Mouse (Mus musculus) stomach, embryonic 15.5 days (tissue): Measurements from ENCODE around the gene Gnb1. TPM values are rescaled to one million over a fixed set of nuclear protein-coding genes. Genes with fewer than 3 reads are reported as not detected.

Experiments used
- ATAC-seq: fragments of 200-750 bp; cut with Nextera tagmentation; 2 replicates; pipeline ENCODE4 v1.8.0; 2017; ENCODE audit warnings: low read depth, moderate number of reproducible peaks, moderate TSS enrichment; ENCODE audit not compliant: insufficient read depth, low FRiP score
- H3K27ac ChIP-seq: fragments of 300-500 bp; sonication (generic); 2 replicates; pipeline ENCODE4 v1.5.1; 2015; ENCODE audit warnings: mild to moderate bottlenecking, inconsistent platforms
- H3K27me3 ChIP-seq: fragments of 300-500 bp; sonication (generic); replicated peaks from 2 replicates; pipeline ENCODE4 v1.6.1; 2015; ENCODE audit warnings: inconsistent platforms
- H3K36me3 ChIP-seq: fragments of 300-500 bp; sonication (generic); 2 replicates; pipeline ENCODE4 v1.6.1; 2015; ENCODE audit warnings: inconsistent platforms
- H3K4me1 ChIP-seq: fragments of 300-500 bp; sonication (generic); 2 replicates; pipeline ENCODE4 v1.6.1; 2015; ENCODE audit warnings: inconsistent platforms
- H3K4me2 ChIP-seq: fragments of 300-500 bp; sonication (generic); 2 replicates; pipeline ENCODE4 v1.6.1; 2015; ENCODE audit warnings: mild to moderate bottlenecking, inconsistent platforms
- H3K4me3 ChIP-seq: fragments of 300-500 bp; sonication (generic); replicated peaks from 2 replicates; pipeline ENCODE4 v1.5.1; 2015; ENCODE audit warnings: inconsistent platforms
- H3K9ac ChIP-seq: fragments of 300-500 bp; sonication (generic); 2 replicates; pipeline ENCODE4 v1.6.1; 2015; ENCODE audit warnings: inconsistent platforms
- H3K9me3 ChIP-seq: fragments of 300-500 bp; sonication (generic); 2 replicates; pipeline ENCODE4 v1.6.1; 2016; ENCODE audit warnings: inconsistent platforms
- WGBS: fragments of 180-500 bp; shearing (Covaris S2); methylation state at CpG from one replicate; pipeline ENCODE4 v1.1.7; 2015; 5-methylcytosine and 5-hydroxymethylcytosine counted together
- polyA plus RNA-seq: library from polyadenylated mRNA; unstranded; fragments of >200 nt; fragmentation: Nextera tagmentation; extraction: Ambion mirVana; gene quantifications from 2 replicates; pipeline ENCODE4 v1.2.1, GENCODE M21; 2015

The Gnb1 gene
- polyA plus RNA-seq, 1 experiment from 2014 or later, result 446 TPM

DNA sequence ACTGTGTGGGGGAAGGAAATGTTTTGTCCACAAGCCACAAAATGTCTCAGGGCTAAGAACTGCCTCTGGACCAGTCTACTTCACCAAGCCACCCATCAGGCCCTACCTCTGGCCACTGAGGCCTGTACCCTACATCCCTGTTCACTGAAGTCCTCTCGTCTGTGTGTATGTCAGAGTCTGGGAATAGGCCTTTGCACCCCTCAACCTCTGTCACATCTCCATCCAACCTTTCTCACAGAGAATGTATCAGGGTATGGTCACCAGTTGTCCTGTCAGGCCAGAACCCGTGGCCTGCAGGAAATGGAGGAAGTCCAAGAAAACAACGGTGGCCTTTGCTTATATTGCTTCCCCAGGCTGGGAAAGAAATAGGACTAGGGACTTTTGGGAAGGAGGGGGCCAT lies 5.6 kb upstream of the Gnb1 start:
- no peaks in the 10 kb centered on the region for H3K36me3 ChIP-seq
- peak overlapping the region; percentile 6; the same call in 1 of the 2 replicates for H3K27ac ChIP-seq
- H3K4me1 ChIP-seq, result peaks cover 44% of the 10 kb centered on the region
- H3K9ac ChIP-seq, result no peak overlapping the region
- no peaks in the 10 kb centered on the region for H3K9me3 ChIP-seq
- H3K4me3 ChIP-seq, result no peak overlapping the region
- H3K4me2 ChIP-seq, result no peak overlapping the region
- 78% methylated on average over 3 of the region's 3 CpGs for WGBS
- ATAC-seq, result no peak
- no peaks in the 10 kb centered on the region for H3K27me3 ChIP-seq

- WGBS, result 43% methylated on average over 3 of the region's 3 CpGs
- Histone ChIP-seq H3K27me3 (no peaks in the 10 kb centered on the region), H3K4me1 (peaks cover 39% of the 10 kb centered on the region), H3K4me2 (peak overlapping the region; percentile 29; the same call in 1 of the 2 replicates), H3K27ac (peak overlapping the region; percentile 94), H3K4me3 (no peak overlapping the region), H3K9me3 (no peaks in the 10 kb centered on the region), H3K36me3 (no peaks in the 10 kb centered on the region), H3K9ac (no peak overlapping the region)
- ATAC-seq, result no peak
Measured at GRCm38 (mm10) chr4:155487746-155488145, 3.4 kb upstream of the Gnb1 start.

GRCm38 (mm10) chr4:155488232-155489025 lies 2.7 kb upstream of the Gnb1 start:
- H3K4me1 ChIP-seq, result peaks cover 42% of the 10 kb centered on the region
- peak overlapping the region; percentile 29 for H3K4me2 ChIP-seq
- H3K27ac ChIP-seq, result peak overlapping the region; percentile 94
- no peak overlapping the region for H3K4me3 ChIP-seq
- peak; percentile 85 for ATAC-seq
- no peaks in the 10 kb centered on the region for H3K9me3 ChIP-seq
- H3K36me3 ChIP-seq, result no peaks in the 10 kb centered on the region
- H3K9ac ChIP-seq, result no peak overlapping the region; the same call in 1 of the 2 replicates
- 47% methylated on average over 8 of the region's 8 CpGs for WGBS
- H3K27me3 ChIP-seq, result no peaks in the 10 kb centered on the region

DNA sequence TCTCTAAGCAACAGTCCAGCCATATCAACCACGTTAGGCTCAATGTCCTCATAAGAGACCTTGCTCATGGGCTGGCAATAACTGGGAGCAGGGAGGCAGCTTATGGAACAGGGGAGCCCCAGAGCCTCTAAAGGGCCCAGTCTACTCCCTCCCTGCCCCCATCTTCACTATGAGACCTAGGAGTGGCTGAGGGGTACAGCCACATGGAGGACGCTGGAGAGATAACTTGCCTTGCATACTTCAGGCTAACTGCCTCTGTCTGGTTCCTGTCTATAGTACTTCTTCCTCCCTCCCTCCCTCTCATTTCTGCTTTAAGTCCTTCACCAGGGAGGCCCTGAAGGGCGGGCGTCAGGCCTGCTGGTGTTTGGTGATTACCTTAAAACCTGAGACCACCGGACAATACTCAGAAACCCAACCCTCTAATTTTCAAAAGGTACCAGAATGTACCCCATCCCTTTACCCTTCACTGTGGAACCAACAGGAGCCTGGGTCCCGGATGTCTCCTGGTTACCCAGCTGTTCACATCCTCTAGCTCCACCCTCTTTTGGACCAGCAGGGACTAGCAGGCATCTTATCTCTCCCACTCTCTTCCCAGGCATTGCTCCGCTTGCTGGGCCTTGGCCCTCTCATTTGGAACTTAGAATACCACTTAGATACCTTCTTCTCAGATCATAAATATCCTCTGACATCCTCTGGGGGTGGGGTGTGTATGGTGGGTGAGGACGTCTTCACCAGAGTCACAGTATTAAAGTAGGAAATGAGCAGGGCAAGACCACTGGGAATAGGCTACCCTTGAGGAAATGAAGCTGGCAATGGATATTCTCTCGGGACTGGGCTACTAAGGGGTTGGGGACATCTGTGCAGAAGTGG lies 1.8 kb upstream of the Gnb1 start:
- Histone ChIP-seq H3K4me3 (no peak overlapping the region), H3K4me2 (0 out of 2 replicates have a peak overlapping the region, but pooled peaks have one; percentile 29), H3K4me1 (peaks cover 49% of the 10 kb centered on the region), H3K27me3 (no peaks in the 10 kb centered on the region), H3K27ac (peak overlapping the region; percentile 94), H3K9ac (no peak overlapping the region), H3K9me3 (no peaks in the 10 kb centered on the region), H3K36me3 (no peaks in the 10 kb centered on the region)
- no peak for ATAC-seq
- 74% methylated on average over 9 of the region's 9 CpGs for WGBS

DNA sequence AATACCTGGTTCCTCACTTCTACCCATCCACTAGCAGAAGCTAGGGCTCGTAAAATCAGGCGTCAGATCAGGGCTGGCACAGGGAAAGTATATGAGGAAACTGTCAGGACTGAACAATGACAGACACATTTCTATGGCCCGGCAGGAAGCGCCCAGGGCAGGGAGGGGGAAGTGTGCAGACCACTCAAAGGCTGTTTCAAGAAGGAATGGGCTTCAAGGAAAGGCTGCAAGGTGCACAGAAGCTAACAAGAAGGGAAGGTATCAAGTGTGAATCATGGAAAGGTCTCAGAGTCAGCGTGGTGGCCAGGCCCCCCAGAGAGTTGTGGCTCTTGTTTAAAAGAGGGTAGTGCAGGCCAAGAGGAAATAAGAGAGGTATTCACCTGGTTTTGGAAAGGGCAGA lies 705 bp upstream of the Gnb1 start:
- WGBS, result 28% methylated on average over 5 of the region's 5 CpGs
- H3K27ac ChIP-seq, result peak overlapping the region; percentile 87
- H3K4me2 ChIP-seq, result peak overlapping the region; percentile 80
- H3K9me3 ChIP-seq, result no peaks in the 10 kb centered on the region
- no peaks in the 10 kb centered on the region for H3K27me3 ChIP-seq
- peak overlapping the region; percentile 99; the same call in 1 of the 2 replicates for H3K9ac ChIP-seq
- H3K4me1 ChIP-seq, result peaks cover 56% of the 10 kb centered on the region
- H3K36me3 ChIP-seq, result no peaks in the 10 kb centered on the region
- ATAC-seq, result no peak
- peak overlapping the region; percentile 95 for H3K4me3 ChIP-seq

GRCm38 (mm10) chr4:155491529-155492130 lies 469 bp downstream of the Gnb1 start:
- WGBS, result under 1% methylated on average over 48 of the region's 54 CpGs
- Histone ChIP-seq H3K4me3 (peak overlapping the region; percentile 95), H3K4me2 (peak overlapping the region; percentile 80), H3K9me3 (no peaks in the 10 kb centered on the region), H3K36me3 (no peaks in the 10 kb centered on the region), H3K4me1 (peaks cover 56% of the 10 kb centered on the region), H3K27ac (peak overlapping the region; percentile 87), H3K27me3 (no peaks in the 10 kb centered on the region), H3K9ac (peak overlapping the region; percentile 99)
- ATAC-seq, result peak; percentile 11; the same call in 1 of the 2 replicates

- under 1% methylated on average over 48 of the region's 51 CpGs for WGBS
- no peaks in the 10 kb centered on the region for H3K36me3 ChIP-seq
- H3K9ac ChIP-seq, result peak overlapping the region; percentile 99
- H3K4me3 ChIP-seq, result peak overlapping the region; percentile 95
- peaks cover 52% of the 10 kb centered on the region for H3K4me1 ChIP-seq
- H3K27ac ChIP-seq, result peak overlapping the region; percentile 87
- no peaks in the 10 kb centered on the region for H3K9me3 ChIP-seq
- no peaks in the 10 kb centered on the region for H3K27me3 ChIP-seq
- no peak for ATAC-seq
- peak overlapping the region; percentile 80 for H3K4me2 ChIP-seq
Measured at GRCm38 (mm10) chr4:155492131-155492633, 1.0 kb downstream of the Gnb1 start.

GRCm38 (mm10) chr4:155494891-155495290 lies 3.7 kb downstream of the Gnb1 start:
- H3K4me1 ChIP-seq, result peaks cover 26% of the 10 kb centered on the region
- no peaks in the 10 kb centered on the region for H3K27me3 ChIP-seq
- 61% methylated on average over 4 of the region's 4 CpGs for WGBS
- no peak overlapping the region for H3K27ac ChIP-seq
- no peaks in the 10 kb centered on the region for H3K9me3 ChIP-seq
- ATAC-seq, result no peak
- no peak overlapping the region for H3K9ac ChIP-seq
- H3K4me2 ChIP-seq, result no peak overlapping the region; the same call in 1 of the 2 replicates
- H3K4me3 ChIP-seq, result no peak overlapping the region
- H3K36me3 ChIP-seq, result no peaks in the 10 kb centered on the region

DNA sequence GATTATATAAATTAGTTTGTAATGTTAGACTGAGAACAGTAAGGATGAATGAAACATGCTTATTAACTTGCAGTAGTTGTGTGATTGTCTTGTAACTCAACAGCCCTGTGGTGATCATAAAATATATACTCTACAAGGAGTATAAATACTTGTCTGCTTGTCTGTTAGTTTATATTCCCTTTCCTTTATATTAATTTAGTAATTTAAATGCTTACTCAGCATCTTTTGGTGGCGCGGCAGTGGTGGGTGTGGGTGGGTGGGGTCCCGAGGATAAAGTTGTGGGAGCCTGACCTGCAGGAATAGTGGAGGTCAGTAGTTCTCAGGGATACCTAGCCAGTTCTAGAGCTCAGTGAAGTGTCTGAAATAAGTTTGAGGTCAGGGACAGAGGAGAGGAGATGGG lies 6.8 kb downstream of the Gnb1 start:
- Histone ChIP-seq H3K36me3 (no peaks in the 10 kb centered on the region), H3K4me3 (no peak overlapping the region), H3K9ac (no peak overlapping the region), H3K4me1 (peaks cover 17% of the 10 kb centered on the region), H3K9me3 (no peaks in the 10 kb centered on the region), H3K4me2 (no peak overlapping the region), H3K27ac (no peak overlapping the region), H3K27me3 (no peaks in the 10 kb centered on the region)
- no peak for ATAC-seq
- WGBS, result 79% methylated on average over 3 of the region's 3 CpGs

DNA sequence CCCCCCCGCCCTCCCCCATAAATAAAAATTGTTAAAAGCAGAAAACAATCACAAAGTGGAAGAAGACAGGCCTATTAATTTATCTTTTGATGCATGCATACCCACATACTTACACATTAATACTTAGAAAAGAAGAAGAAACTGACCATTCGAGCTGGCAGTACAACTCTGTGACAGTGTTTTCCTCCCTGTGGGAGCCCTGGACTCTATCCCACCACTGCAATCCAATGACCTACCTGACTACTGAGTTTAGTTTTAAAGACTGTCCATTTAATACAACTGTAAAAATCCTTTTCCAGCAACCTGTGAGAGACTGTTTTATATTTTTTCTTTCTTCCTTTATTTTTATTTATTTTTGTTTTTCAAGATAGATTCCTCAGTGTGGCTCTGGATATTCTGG lies 10.0 kb downstream of the Gnb1 start:
- H3K4me2 ChIP-seq, result no peak overlapping the region
- no peak for ATAC-seq
- no peak overlapping the region for H3K4me3 ChIP-seq
- H3K9ac ChIP-seq, result no peak overlapping the region
- H3K27ac ChIP-seq, result no peak overlapping the region
- WGBS, result 78% methylated on average over 2 of the region's 2 CpGs
- no peaks in the 10 kb centered on the region for H3K4me1 ChIP-seq
- H3K36me3 ChIP-seq, result no peaks in the 10 kb centered on the region
- no peaks in the 10 kb centered on the region for H3K27me3 ChIP-seq
- H3K9me3 ChIP-seq, result no peaks in the 10 kb centered on the region

DNA sequence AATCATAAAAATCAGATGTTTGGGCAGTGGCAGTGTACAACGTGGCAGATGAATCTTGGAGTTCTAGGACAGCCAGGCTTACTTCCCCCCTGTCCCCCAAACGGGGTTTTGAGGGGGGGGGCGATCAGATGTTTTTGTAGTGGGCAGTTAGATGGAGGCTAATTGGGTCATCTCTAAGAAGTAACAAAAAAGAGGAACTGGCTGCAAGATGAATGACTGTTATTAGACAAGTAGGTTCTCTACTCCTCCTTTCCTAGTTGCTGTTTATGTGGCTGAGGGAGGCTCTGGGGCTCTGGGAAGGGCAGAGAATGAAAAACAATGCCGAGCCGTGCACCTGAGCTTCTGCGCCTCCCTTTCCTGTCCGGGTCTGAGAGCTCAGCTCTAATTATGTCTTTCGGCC lies 13.9 kb downstream of the Gnb1 start:
- Histone ChIP-seq H3K9ac (no peak overlapping the region), H3K36me3 (no peaks in the 10 kb centered on the region), H3K4me2 (no peak overlapping the region), H3K27me3 (no peaks in the 10 kb centered on the region), H3K4me1 (no peaks in the 10 kb centered on the region), H3K4me3 (no peak overlapping the region), H3K9me3 (no peaks in the 10 kb centered on the region), H3K27ac (no peak overlapping the region; the same call in 1 of the 2 replicates)
- ATAC-seq, result no peak
- WGBS, result 59% methylated on average over 8 of the region's 8 CpGs
